Mouse (Mus musculus): ENCODE results near the gene Arid5b. TPM values are rescaled to one million over a fixed set of nuclear protein-coding genes. Genes with fewer than 3 reads are reported as not detected.

Gene Arid5b
- total RNA-seq, 2 experiments from 2014 or later: 32.3 to 35.0 TPM

DNA sequence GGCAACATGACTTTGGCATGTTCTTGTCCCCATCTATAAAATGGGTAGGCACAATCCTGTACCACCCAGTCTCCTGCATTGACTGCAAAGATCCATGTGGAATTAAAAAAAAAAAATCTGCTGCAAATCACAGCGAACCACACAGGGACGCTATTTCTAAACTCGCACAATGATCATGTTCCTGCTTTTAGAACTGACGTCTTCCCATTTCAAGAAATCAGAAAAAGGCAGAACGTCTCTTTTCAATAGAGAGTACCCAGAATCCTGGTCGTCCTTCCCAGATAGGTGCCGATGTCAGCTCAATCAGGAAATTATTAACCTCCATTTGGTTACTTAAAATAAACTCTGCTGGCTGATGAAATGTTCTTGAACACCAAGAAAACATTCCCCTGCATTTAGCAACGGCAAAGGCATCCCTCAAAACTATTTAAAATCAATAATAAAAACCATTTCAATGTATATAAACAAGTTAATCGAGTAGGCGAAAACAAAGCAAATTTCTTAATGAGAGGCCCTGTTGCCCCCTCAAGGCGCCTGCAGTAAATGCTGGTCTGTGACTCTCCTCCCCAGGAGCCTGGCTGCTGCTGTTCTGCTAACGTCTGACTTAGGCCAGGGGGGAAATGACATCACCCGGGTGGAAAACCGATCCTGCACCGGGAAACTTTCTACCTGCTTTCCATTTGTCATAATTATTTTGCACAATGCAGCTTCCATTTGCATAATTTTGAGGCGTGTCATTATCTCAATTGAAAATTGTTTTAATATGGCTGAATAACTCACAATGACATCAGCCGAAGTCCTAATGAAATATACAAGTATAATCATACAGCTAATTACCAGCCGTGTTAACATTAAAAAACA lies 3.4 kb downstream of the Arid5b start:
- DNase-seq (ENCODE audit: low spot score in 2 of 2): peak; percentile 26 to 43

GRCm38 (mm10) chr10:68269789-68270188 lies 8.8 kb downstream of the Arid5b start:
- no peak for DNase-seq (ENCODE audit: low spot score in 2 of 2)

DNA sequence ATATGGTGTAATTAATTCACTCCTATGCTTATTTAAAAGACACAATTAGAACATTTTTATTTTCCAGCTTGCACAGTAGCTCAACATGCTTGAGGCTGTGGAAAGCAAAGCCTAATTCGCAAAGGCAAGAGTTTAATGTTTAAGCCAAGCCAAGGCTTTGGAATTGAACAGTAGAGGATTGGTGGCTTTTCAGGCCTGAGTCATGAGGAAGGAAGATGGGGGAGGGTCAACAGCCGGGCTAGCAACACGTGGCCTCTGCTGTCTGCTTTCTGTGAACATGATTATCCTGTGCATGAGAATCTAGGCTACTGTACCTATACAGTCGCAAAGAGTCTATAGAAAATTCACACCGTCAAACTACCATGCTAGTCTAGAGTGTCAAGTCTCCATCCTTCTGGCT lies 9.9 kb downstream of the Arid5b start:
- DNase-seq (ENCODE audit: low spot score in 2 of 2): no peak

DNA sequence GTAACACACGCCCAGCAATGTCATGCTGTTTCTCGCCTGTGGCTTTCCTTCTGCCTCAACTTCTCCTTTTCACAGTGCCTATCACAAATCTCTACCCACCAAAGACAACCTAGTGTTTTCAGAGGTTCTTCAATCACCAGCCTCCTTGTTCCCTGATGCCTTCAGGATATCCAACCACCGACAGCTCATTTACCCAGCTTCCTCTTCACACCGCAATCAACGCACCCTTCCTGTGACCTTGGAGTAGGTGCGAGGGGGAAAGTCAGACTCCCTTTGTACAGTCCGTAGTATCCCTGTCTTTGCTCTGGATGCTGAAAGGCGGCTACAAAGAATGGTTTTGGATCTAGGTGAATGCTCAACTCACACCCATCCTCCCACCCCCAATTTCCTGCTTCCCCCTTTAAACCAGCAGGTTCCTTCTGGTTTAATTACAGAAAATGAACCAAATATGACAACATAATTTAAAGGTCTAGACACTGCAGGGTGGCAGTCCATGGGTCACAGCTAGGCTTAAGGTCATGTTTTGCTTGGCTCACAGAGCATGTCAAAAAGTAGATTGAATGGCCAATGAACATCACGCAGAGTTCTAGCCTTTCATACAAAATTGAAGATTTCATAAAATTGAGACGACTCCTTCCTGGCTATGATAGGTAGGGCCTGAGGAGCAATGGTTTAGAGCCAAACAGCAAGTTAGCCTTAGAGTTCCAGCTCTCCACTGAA lies 14.4 kb downstream of the Arid5b start:
- DNase-seq (ENCODE audit: low spot score in 2 of 2): no peak

DNA sequence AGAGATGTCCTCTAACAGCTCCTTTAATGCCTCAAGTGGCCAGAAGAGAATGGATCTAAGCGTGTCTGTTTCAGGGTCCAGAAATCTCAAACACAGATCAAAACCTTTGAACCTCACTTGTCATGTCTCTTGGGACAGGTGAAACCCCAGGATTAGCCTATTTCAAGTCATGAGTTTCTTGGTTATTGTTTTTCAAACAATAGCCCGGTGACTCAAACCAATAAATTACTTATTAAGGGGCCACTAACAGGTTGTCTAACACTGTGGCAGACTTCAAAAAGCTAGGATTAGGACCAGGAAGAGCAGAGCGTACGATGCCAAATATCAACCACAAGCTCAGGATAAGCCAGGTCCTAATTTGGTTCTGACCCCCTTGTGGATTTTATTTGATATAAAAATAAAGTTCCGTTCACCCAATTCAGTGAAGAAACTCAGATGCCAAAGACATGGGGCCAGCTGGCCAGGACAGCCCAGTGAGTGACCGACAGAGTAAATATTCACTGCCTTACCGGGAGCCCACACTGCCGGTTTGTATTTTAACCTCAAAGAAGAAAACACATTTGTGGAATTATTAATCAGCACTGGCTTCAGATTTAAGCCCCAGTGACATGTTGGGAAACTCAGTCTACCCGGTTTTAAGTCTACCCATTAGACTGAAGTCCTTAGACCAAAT lies 15.1 kb downstream of the Arid5b start:
- no peak for DNase-seq (ENCODE audit: low spot score in 2 of 2)

GRCm38 (mm10) chr10:68259601-68260000 lies 18.9 kb downstream of the Arid5b start:
- no peak for DNase-seq (ENCODE audit: low spot score in 2 of 2)

DNA sequence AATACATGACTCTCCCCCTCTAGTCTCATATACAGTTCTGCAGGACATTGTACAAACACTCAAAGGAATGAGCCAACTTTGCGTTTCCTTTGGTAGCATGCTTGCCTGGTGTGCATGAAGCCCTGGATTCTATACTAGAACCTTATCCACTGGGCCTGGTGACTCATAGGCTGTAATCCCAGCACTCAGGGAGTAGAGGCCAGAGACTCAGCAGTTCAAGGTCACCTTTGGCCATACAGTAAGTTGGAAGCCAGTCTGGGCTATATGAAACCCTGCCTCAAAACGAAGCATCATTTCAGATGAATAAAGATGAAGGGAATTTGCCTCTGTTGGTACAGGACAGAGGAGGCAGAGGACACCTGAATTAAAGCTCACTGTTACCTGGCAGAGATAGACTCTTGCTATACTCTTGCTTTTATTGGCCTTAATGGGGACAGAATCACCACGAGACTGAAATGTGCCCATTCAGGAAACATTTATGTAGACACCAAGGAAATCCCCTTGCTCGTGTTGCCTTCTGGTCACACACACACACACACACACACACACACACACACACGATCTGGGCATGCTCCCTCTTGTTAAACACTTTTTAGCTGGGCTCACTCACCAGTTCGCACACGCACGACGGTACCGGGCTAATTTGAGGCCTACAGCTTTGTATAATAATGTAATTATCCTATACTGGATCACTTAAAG lies 21.0 kb downstream of the Arid5b start:
- DNase-seq (ENCODE audit: low spot score in 2 of 2): no peak

DNA sequence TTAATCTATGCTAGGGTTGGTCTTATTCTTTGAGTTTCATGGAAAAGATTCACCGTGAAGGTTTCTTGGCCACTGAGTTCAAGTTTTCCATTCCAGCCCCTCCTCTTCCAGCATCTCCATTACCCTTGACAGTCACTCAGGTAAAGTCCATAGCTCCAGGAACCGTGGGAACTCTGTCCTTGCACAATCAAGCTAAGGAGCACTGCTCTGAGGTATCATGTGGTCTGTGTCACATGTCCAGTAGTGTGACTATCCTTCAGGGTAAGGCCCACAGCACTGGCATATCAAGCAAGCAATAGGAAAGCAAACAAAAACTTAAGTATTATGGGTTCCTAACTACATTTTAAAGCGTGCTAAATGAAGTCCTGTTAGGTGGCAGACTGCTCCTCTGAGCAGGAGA lies 22.4 kb downstream of the Arid5b start:
- DNase-seq (ENCODE audit: low spot score in 2 of 2): no peak

DNA sequence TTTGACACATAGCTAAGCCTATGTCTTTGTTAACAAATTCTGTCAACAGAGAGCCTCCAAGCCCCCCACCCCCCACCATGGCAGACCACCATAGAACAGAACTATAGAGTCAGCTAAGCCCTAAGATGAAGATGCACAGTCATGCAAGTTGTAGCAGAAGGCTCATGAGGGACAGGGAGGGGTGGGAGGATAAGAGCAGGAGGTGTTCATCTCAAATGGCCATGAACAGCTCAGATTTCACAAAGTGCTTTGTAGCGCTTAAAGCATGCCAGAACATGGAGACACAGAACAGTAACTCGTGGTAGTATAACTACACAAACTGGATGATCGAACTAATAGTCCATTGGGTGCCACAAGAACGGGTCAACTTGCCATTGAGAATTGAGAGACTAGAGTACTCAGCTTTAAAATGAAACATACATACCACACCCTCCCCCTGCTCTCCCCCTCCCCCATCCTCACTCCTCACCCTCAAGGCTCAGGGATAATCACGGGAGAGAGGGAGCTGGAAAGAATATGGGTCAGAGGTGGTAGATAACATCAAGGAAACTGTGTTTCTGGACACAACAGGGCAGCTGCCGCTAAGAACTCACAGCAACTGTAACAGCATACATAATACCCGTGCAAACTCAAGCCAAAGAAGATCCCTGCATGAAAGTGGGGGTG lies 25.0 kb downstream of the Arid5b start:
- DNase-seq (ENCODE audit: low spot score in 2 of 2): no peak

DNA sequence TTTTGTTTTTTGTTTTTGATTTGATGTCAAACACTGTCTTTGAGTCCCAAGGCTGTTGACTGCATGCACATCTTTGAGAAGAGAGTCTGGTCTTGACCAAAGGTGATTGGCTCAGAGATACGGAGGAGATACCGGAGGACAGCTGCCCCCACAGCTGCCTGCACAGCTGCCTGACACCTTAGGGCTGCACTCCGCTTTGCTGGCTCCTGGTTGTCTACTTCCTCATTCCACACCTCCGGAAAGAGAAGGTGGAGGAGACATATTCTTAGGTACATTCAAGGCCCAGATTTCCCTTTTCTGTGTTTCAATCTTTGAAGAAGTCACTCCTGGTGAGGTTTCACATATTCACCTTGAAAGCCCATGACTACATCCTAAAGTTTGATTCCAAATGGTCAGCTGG lies 25.9 kb downstream of the Arid5b start:
- DNase-seq (ENCODE audit: low spot score in 2 of 2): no peak

DNA sequence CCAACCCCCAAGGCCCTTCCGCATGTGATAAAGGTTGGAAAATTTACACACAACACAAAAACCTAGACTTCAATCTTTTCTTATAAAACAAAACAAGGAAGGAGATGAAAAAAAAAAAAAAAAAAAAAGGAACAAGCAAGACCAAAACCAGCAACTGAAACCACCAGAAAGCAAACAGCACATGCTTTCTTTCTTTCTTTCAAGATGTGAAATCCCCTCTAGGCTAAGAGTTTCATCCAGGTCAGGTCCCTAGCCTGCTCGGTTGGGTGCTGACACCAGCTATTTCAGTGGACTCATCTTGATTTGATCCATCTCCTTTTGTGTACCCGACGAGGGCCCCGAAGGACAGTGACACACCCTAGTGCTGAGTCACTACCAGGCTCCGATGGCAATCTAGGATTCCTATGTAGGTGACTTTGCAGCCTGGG lies 29.2 kb downstream of the Arid5b start:
- DNase-seq (ENCODE audit: low spot score in 2 of 2): no peak

GRCm38 (mm10) chr10:68248281-68249015 lies 30.1 kb downstream of the Arid5b start:
- no peak for DNase-seq (ENCODE audit: low spot score in 2 of 2)

DNA sequence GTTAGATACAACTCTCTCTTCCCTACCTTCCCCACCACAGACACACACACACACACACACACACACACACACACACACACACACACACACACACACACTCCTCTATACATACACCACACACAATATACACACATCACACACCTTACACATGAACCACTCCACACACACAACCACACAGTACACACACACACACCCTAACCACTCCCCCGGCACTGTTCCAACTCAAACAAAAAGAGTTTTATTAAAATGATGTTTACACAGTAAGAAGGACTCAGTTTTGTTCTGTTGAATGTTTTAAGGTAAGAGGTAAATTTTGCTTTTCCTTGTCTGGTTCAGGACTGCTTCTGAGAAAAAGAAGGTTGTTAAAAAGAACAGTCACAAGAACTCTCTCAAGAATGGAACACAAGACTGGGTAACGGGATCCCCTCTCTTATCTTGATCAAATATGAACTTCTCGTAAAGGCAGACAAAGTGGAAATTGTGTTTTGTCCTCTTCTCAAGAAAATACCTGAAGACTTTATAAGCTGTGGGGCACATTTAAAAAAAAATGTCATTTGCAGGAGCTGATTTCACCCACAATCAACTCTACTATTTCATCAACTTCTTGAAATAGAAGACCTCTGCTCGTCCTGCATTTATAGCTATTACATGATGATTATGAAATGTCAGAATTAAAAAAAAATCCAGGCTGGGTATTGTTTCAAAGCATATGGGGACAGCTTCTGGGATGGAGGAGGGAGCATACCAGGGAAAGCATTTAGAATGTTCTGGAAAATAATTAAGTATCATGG lies 30.9 kb downstream of the Arid5b start:
- DNase-seq (ENCODE audit: low spot score in 2 of 2): no peak

DNA sequence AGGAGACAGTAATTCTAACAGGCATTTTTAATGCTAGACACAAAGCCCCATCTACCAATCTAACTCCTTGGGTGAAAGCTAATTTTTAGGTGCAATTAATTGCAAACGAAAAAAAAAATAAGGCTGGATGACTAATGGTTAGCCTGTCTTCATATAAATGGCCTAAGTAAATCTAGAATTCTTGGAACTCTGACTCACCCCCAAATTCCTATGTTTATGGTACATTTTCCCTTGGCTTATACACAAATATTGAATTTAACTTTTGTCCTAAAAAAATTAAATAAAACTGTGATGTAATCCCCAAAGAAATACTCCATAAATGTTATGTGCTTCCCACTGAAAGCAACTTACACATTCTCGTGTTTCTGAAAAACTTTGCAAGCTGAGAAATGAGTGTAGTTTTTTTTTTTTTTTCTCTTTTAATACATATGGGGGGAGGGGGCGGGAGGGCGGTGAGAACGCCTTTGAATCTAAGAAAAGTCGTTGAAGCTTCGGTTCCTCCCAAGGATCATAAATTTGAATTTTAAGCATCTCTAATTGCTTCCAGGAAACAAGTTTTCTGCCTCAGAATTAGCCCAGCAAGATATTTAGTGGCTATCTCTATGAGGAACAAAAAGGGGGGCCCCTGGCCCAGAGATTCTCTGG lies 31.8 kb downstream of the Arid5b start:
- DNase-seq (ENCODE audit: low spot score in 2 of 2): no peak

- no peak for DNase-seq (ENCODE audit: low spot score in 2 of 2)
These were observed 37.6 kb downstream of the Arid5b start for GRCm38 (mm10) chr10:68240804-68241485.

- DNase-seq (ENCODE audit: low spot score in 2 of 2): no peak
These were observed 38.3 kb downstream of the Arid5b start for GRCm38 (mm10) chr10:68240094-68240803.

DNA sequence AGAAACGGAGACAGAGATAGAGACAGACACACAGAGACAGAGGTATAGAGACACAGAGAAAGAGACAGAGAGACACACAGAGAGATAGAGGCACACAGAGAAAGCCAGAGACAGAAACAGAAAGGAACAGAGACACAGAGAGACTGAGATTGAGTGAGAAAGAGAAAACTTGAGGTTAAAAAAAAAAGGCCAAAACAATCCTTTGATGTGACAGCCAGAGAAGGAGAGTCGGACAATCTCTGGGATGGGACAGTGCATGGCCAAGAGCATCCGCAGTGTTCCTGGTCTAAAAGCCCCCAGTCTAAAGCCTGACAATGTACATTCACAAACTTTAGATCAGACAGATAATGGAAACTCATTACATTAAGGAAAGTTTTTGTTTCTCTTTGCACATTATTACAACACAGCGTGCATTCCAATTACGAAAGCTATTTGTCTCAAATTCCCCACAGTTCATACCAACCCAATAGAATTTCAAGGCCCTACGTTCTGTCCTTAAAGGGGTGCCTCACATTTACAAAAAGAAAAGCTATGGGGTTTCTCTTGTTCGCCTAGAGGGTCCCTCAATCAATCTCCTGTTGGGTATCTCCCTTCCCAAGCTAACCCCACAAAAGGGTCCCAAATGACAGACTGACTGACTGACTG lies 39.0 kb downstream of the Arid5b start:
- no peak for DNase-seq (ENCODE audit: low spot score in 2 of 2)

Measured in left cerebral cortex, adult 18-20 months (tissue).